In the genomic region with DNA sequence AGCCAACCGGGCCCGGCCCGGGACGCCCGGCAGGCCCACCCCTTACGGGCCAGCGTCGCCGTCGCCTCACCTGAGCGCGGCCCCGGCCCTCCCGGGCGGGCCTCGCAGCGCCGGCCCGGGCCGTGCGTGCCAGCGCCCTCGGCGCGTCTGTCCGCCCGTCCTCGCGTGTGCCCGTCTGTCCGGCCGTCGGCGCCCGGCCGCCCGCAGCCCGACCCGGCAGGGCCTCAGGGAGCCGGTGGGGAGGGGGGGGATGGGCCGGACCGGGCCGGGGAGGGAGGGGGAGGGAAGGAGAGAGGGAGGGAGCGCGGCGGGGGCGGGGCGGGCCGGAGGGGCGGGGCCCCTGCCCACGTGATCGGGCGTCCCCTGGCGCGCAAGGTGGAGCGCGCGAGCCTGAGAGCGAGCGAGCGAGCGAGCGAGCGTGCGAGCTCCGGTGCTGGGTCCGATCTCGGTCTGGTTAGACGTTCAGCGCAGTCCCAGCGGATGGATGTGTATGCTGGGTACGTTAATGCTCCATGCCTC, we compare ENCODE assay signal across 8 mouse cellular contexts. TPM values are rescaled to one million over a fixed set of nuclear protein-coding genes. Genes with fewer than 3 reads are reported as not detected.
DNase-seq lines count a peak whose midpoint lies in the region; ATAC-seq and TF ChIP-seq lines count a peak whose summit lies in the region.

A gene (minus strand): TSS at position 325 of the 519 bp plus-strand sequence.

- TF ChIP-seq CTCF in G1E (IDR thresholded peaks at IDR 0.05; ENCODE audit: low read depth, low read length) = no peak

- peak within 1 kb of the TSS; percentile 66 for H3K4me2 ChIP-seq in forebrain, embryonic 14.5 days (ENCODE audit: low read length)
- peak within 1 kb of the TSS; percentile 68 for H3K4me2 ChIP-seq in lung, embryonic 16.5 days (ENCODE audit: low read depth, low read length)

- H3K27me3 ChIP-seq in G1E (ENCODE audit: insufficient read depth, low read length) = 0 out of 2 replicates have a peak, but pooled peaks cover 2% of the 10 kb centered on the region
- H3K27me3 ChIP-seq in forebrain, embryonic 14.5 days (replicated peaks; ENCODE audit: control insufficient read depth, insufficient read depth, low read length) = no peaks in the 10 kb centered on the region
- H3K27me3 ChIP-seq in lung, embryonic 16.5 days (ENCODE audit: control insufficient read depth, insufficient read depth, low read depth, low read length) = no peaks in the 10 kb centered on the region

- intact Hi-C loops in heart, postnatal 25 days (cut with DNase I) = no loop called here

- H3K9ac ChIP-seq in forebrain, embryonic 14.5 days (ENCODE audit: low read length) = peak within 1 kb of the TSS; percentile 95
- peak within 1 kb of the TSS; percentile 97 for H3K9ac ChIP-seq in lung, embryonic 16.5 days (ENCODE audit: low read length)

- DNase-seq in G1E (ENCODE audit: low spot score) = peak; percentile 82
- DNase-seq in forebrain, embryonic 14.5 days (ENCODE audit: low spot score) = peak; percentile 89
- peak; percentile 13 for DNase-seq in heart, postnatal 25 days (ENCODE audit: low spot score)
- DNase-seq in layer of hippocampus, adult 18-20 months (ENCODE audit: low spot score in 2 of 2) = peak; percentile 22 to 74
- DNase-seq in ovary, postnatal 10 days (ENCODE audit: low spot score) = peak; percentile 32
- peak; percentile 84 for DNase-seq in thymus, postnatal 0 days (ENCODE audit: low spot score)

- WGBS in forebrain, embryonic 14.5 days = 1% methylated on average over 44 of the region's 72 CpGs
- WGBS in lung, embryonic 16.5 days = 0% methylated on average over 39 of the region's 72 CpGs

- H3K36me3 ChIP-seq in G1E (replicated peaks) = peaks cover 7% of the 10 kb centered on the region
- no peaks in the 10 kb centered on the region for H3K36me3 ChIP-seq in forebrain, embryonic 14.5 days (ENCODE audit: control insufficient read depth, insufficient read depth, low read length)
- no peaks in the 10 kb centered on the region for H3K36me3 ChIP-seq in lung, embryonic 16.5 days (ENCODE audit: control insufficient read depth, insufficient read depth, low read length)

- peak within 1 kb of the TSS; percentile 84 for H3K4me3 ChIP-seq in G1E (ENCODE audit: low read depth, low read length)
- H3K4me3 ChIP-seq in forebrain, embryonic 14.5 days (ENCODE audit: low read depth, low read length) = peak within 1 kb of the TSS; percentile 85
- peak within 1 kb of the TSS; percentile 89 for H3K4me3 ChIP-seq in lung, embryonic 16.5 days (ENCODE audit: low read length)

- H3K4me1 ChIP-seq in G1E (ENCODE audit: insufficient read depth, low read depth, low read length) = peaks cover 21% of the 10 kb centered on the region
- H3K4me1 ChIP-seq in forebrain, embryonic 14.5 days (ENCODE audit: control insufficient read depth, insufficient read depth, low read length) = peaks cover 14% of the 10 kb centered on the region
- H3K4me1 ChIP-seq in lung, embryonic 16.5 days (replicated peaks; ENCODE audit: control insufficient read depth, insufficient read depth, low read length) = peaks cover 8% of the 10 kb centered on the region

- H3K27ac ChIP-seq in forebrain, embryonic 14.5 days (ENCODE audit: low read depth, low read length) = peak within 1 kb of the TSS; percentile 86
- peak within 1 kb of the TSS; percentile 82 for H3K27ac ChIP-seq in lung, embryonic 16.5 days (ENCODE audit: low read length)

- no peaks in the 10 kb centered on the region for H3K9me3 ChIP-seq in G1E (replicated peaks)
- no peaks in the 10 kb centered on the region for H3K9me3 ChIP-seq in forebrain, embryonic 14.5 days (replicated peaks; ENCODE audit: control insufficient read depth, low read length)
- H3K9me3 ChIP-seq in lung, embryonic 16.5 days (ENCODE audit: control insufficient read depth, low read length) = no peaks in the 10 kb centered on the region

- ATAC-seq in G1E (ENCODE audit: extremely low read depth, insufficient number of reproducible peaks, low FRiP score, poor library complexity, severe bottlenecking) = peak; percentile 40; the same call in 1 of the 2 replicates
- peak; percentile 76; the same call in 1 of the 2 replicates for ATAC-seq in cerebellum, adult (ENCODE audit: insufficient number of reproducible peaks, low FRiP score, low TSS enrichment)
- ATAC-seq in forebrain, embryonic 14.5 days = peak; percentile 85
- peak; percentile 89 for ATAC-seq in lung, embryonic 16.5 days (ENCODE audit: low read depth)

RNA-seq across cellular contexts. Expression of the gene that starts here (rescaled TPM):
- total RNA-seq in G1E (2014; fragmentation: Nextera tagmentation) (89.8 and 99.2 TPM in 2 replicates), G1E (2017) (15.0 and 15.7 TPM in 2 replicates)
- 47.3 and 48.8 TPM in 2 replicates for polyA plus RNA-seq in G1E (2012)
- 29.9 and 30.8 TPM in 2 replicates for polyA plus RNA-seq in forebrain, embryonic 14.5 days (2014; fragmentation: Nextera tagmentation; extraction: Ambion mirVana)
- total RNA-seq in heart, postnatal 25 days (2021) = 10 to 100 TPM; 23.6 to 26.4 TPM
- total RNA-seq in layer of hippocampus, adult 18-20 months (2021) = 10 to 100 TPM; 60.9 to 63.3 TPM
- polyA plus RNA-seq in lung, embryonic 16.5 days (2015; fragmentation: Nextera tagmentation; extraction: Ambion mirVana) = 16.5 and 18.0 TPM in 2 replicates
- 14.9 and 17.7 TPM in 2 replicates for polyA plus RNA-seq in thymus, postnatal 0 days (2015; fragmentation: Nextera tagmentation; extraction: Ambion mirVana)

Comparison
In these comparisons a context has a peak if more than half of its experiments do, and no peak if none do; other contexts are left out.
1. Peak in every context shown above with its lines: DNase-seq, ATAC-seq, H3K4me3 ChIP-seq and H3K27ac ChIP-seq.
2. DNase-seq: peak in every context shown above with its lines; median percentile 89 in forebrain, embryonic 14.5 days; 84 in thymus, postnatal 0 days; 82 in G1E; 48 in layer of hippocampus, adult 18-20 months; 32 in ovary, postnatal 10 days; 13 in heart, postnatal 25 days.